Mouse (Mus musculus) limb, embryonic 10.5 days (tissue): ENCODE measurements around the gene Cd46. TPM values are rescaled to one million over a fixed set of nuclear protein-coding genes. Genes with fewer than 3 reads are reported as not detected.

Experiments
- DNase-seq: peaks from one replicate; pipeline ENCODE4 v3.0.0-alpha.2; 2017; ENCODE audit warnings: low spot score
- H3K27ac ChIP-seq: fragments of 300-500 bp; sonication (generic); 2 replicates; pipeline ENCODE4 v1.5.1; 2016; ENCODE audit warnings: mild to moderate bottlenecking
- H3K27me3 ChIP-seq: fragments of 300-500 bp; sonication (generic); 2 replicates; pipeline ENCODE4 v1.6.1; 2016; ENCODE audit warnings: low read depth, mild to moderate bottlenecking; ENCODE audit not compliant: poor library complexity, severe bottlenecking
- H3K36me3 ChIP-seq: fragments of 300-500 bp; sonication (generic); 2 replicates; pipeline ENCODE4 v1.6.1; 2016; ENCODE audit warnings: mild to moderate bottlenecking, moderate library complexity
- H3K4me1 ChIP-seq: fragments of 300-500 bp; sonication (generic); 2 replicates; pipeline ENCODE4 v1.6.1; 2016
- H3K4me3 ChIP-seq: fragments of 300-500 bp; sonication (generic); 2 replicates; pipeline ENCODE4 v1.5.1; 2016; ENCODE audit warnings: mild to moderate bottlenecking, moderate library complexity
- H3K9me3 ChIP-seq: fragments of 300-500 bp; sonication (generic); replicated peaks from 2 replicates; pipeline ENCODE4 v1.6.1; 2016; ENCODE audit warnings: mild to moderate bottlenecking
- WGBS: fragments of 180-500 bp; shearing (Covaris S2); methylation state at CpG from one replicate; pipeline ENCODE4 v1.1.7; 2016; 5-methylcytosine and 5-hydroxymethylcytosine counted together
- polyA plus RNA-seq: library from polyadenylated mRNA; unstranded; fragments of >200 nt; fragmentation: Nextera tagmentation; extraction: Ambion mirVana; gene quantifications from 2 replicates; pipeline ENCODE4 v1.2.1, GENCODE M21; 2016

Cd46 gene
- polyA plus RNA-seq, 1 experiment from 2014 or later: 0.30 TPM

GRCm38 (mm10) chr1:195038386-195038785 is 53.7 kb downstream of the Cd46 start:
- no peak overlapping the region for H3K27ac ChIP-seq
- H3K4me1 ChIP-seq: no peaks in the 10 kb centered on the region
- DNase-seq: no peak
- no peaks in the 10 kb centered on the region for H3K9me3 ChIP-seq
- H3K27me3 ChIP-seq: no peaks in the 10 kb centered on the region
- 68% methylated on average over 1 of the region's 1 CpGs for WGBS
- no peaks in the 10 kb centered on the region for H3K36me3 ChIP-seq
- no peak overlapping the region for H3K4me3 ChIP-seq

- H3K4me1 ChIP-seq: no peaks in the 10 kb centered on the region
- no peak overlapping the region for H3K27ac ChIP-seq
- no peaks in the 10 kb centered on the region for H3K9me3 ChIP-seq
- 87% methylated on average over 1 of the region's 1 CpGs for whole genome bisulfite sequencing
- H3K27me3 ChIP-seq: no peaks in the 10 kb centered on the region
- DNase-seq: no peak
- H3K36me3 ChIP-seq: no peaks in the 10 kb centered on the region
- no peak overlapping the region for H3K4me3 ChIP-seq
These were observed 54.1 kb downstream of the Cd46 start for GRCm38 (mm10) chr1:195037985-195038384.

GRCm38 (mm10) chr1:195037483-195037882 is 54.6 kb downstream of the Cd46 start:
- Histone ChIP-seq H3K4me1 (no peaks in the 10 kb centered on the region), H3K27ac (no peak overlapping the region), H3K4me3 (no peak overlapping the region), H3K36me3 (no peaks in the 10 kb centered on the region), H3K9me3 (no peaks in the 10 kb centered on the region), H3K27me3 (no peaks in the 10 kb centered on the region)
- WGBS: 90% methylated on average over 6 of the region's 6 CpGs
- DNase-seq: no peak

GRCm38 (mm10) chr1:195033941-195034340 is 58.1 kb downstream of the Cd46 start:
- Histone ChIP-seq H3K27me3 (no peaks in the 10 kb centered on the region), H3K9me3 (no peaks in the 10 kb centered on the region), H3K27ac (no peak overlapping the region), H3K36me3 (no peaks in the 10 kb centered on the region), H3K4me3 (no peak overlapping the region), H3K4me1 (no peaks in the 10 kb centered on the region)
- DNase-seq: no peak
- 66% methylated on average over 1 of the region's 1 CpGs for WGBS

GRCm38 (mm10) chr1:195032738-195033137 is 59.3 kb downstream of the Cd46 start:
- Histone ChIP-seq H3K9me3 (no peaks in the 10 kb centered on the region), H3K4me1 (no peaks in the 10 kb centered on the region), H3K27ac (no peak overlapping the region), H3K36me3 (no peaks in the 10 kb centered on the region), H3K27me3 (no peaks in the 10 kb centered on the region), H3K4me3 (no peak overlapping the region)
- no peak for DNase-seq
- WGBS: 86% methylated on average over 1 of the region's 1 CpGs

GRCm38 (mm10) chr1:195031786-195032185 is 60.3 kb downstream of the Cd46 start:
- H3K9me3 ChIP-seq: no peaks in the 10 kb centered on the region
- no peak overlapping the region for H3K4me3 ChIP-seq
- no peaks in the 10 kb centered on the region for H3K27me3 ChIP-seq
- no peak overlapping the region for H3K27ac ChIP-seq
- H3K4me1 ChIP-seq: no peaks in the 10 kb centered on the region
- no peaks in the 10 kb centered on the region for H3K36me3 ChIP-seq
- no peak for DNase-seq

- no peaks in the 10 kb centered on the region for H3K27me3 ChIP-seq
- H3K36me3 ChIP-seq: no peaks in the 10 kb centered on the region
- H3K9me3 ChIP-seq: no peaks in the 10 kb centered on the region
- no peak overlapping the region for H3K4me3 ChIP-seq
- H3K4me1 ChIP-seq: no peaks in the 10 kb centered on the region
- H3K27ac ChIP-seq: no peak overlapping the region
- no peak for DNase-seq
- WGBS: 81% methylated on average over 1 of the region's 1 CpGs
These were observed 64.5 kb downstream of the Cd46 start for GRCm38 (mm10) chr1:195027507-195027906.

GRCm38 (mm10) chr1:195023848-195024247 is 68.2 kb downstream of the Cd46 start:
- H3K9me3 ChIP-seq: no peaks in the 10 kb centered on the region
- 100% methylated on average over 1 of the region's 1 CpGs for WGBS
- no peak overlapping the region for H3K4me3 ChIP-seq

GRCm38 (mm10) chr1:195021831-195022230 is 70.2 kb downstream of the Cd46 start:
- 86% methylated on average over 2 of the region's 2 CpGs for WGBS
- Histone ChIP-seq H3K4me3 (no peak overlapping the region), H3K36me3 (no peaks in the 10 kb centered on the region), H3K27ac (no peak overlapping the region), H3K27me3 (no peaks in the 10 kb centered on the region), H3K4me1 (no peaks in the 10 kb centered on the region; the same call in 1 of the 2 replicates), H3K9me3 (no peaks in the 10 kb centered on the region)
- no peak for DNase-seq

More at GRCm38 (mm10) chr1:195023848-195024247, 68.2 kb downstream of the Cd46 start:
- Histone ChIP-seq H3K36me3 (no peaks in the 10 kb centered on the region), H3K27ac (no peak overlapping the region), H3K4me1 (no peaks in the 10 kb centered on the region), H3K27me3 (no peaks in the 10 kb centered on the region)
- no peak for DNase-seq

GRCm38 (mm10) chr1:195019062-195019600 is 72.9 kb downstream of the Cd46 start:
- Histone ChIP-seq H3K4me1 (no peaks in the 10 kb centered on the region; the same call in 1 of the 2 replicates), H3K9me3 (no peaks in the 10 kb centered on the region), H3K27ac (no peak overlapping the region), H3K4me3 (no peak overlapping the region), H3K36me3 (no peaks in the 10 kb centered on the region), H3K27me3 (no peaks in the 10 kb centered on the region)
- no peak for DNase-seq
- WGBS: 92% methylated on average over 5 of the region's 5 CpGs

- WGBS: 89% methylated on average over 9 of the region's 9 CpGs
- DNase-seq: no peak
- Histone ChIP-seq H3K27ac (no peak overlapping the region), H3K9me3 (no peaks in the 10 kb centered on the region), H3K36me3 (no peaks in the 10 kb centered on the region), H3K4me1 (no peaks in the 10 kb centered on the region; the same call in 1 of the 2 replicates), H3K27me3 (no peaks in the 10 kb centered on the region), H3K4me3 (no peak overlapping the region)
These were observed 73.7 kb downstream of the Cd46 start for GRCm38 (mm10) chr1:195018089-195018999.

GRCm38 (mm10) chr1:195017626-195018025 is 74.4 kb downstream of the Cd46 start:
- Histone ChIP-seq H3K4me1 (no peaks in the 10 kb centered on the region; the same call in 1 of the 2 replicates), H3K27me3 (no peaks in the 10 kb centered on the region), H3K4me3 (no peak overlapping the region), H3K9me3 (no peaks in the 10 kb centered on the region), H3K36me3 (no peaks in the 10 kb centered on the region), H3K27ac (no peak overlapping the region)
- no peak for DNase-seq
- WGBS: 72% methylated on average over 4 of the region's 4 CpGs

GRCm38 (mm10) chr1:195016811-195017501 is 75.1 kb downstream of the Cd46 start:
- Histone ChIP-seq H3K27me3 (no peaks in the 10 kb centered on the region), H3K9me3 (no peaks in the 10 kb centered on the region), H3K4me3 (no peak overlapping the region), H3K27ac (no peak overlapping the region), H3K4me1 (no peaks in the 10 kb centered on the region; the same call in 1 of the 2 replicates), H3K36me3 (no peaks in the 10 kb centered on the region)
- 74% methylated on average over 11 of the region's 11 CpGs for WGBS
- no peak for DNase-seq
